Mouse (Mus musculus): ENCODE measurements around the gene Crb3.

The Crb3 gene

GRCm38 (mm10) chr17:57105181-57106034, 46.5 kb downstream of the Crb3 start, which contains the start of gene Tnfsf9:
Gene Tnfsf9, plus strand, starts transcription at chr17:57105325.
- no peak for DNase-seq (ENCODE audit: low read depth in 1 of 2, low spot score in 2 of 2)

GRCm38 (mm10) chr17:57106035-57106368, 47.1 kb downstream of the Crb3 start:
- no peak for DNase-seq (ENCODE audit: low read depth in 1 of 2, low spot score in 2 of 2)

GRCm38 (mm10) chr17:57107064-57107463, 48.2 kb downstream of the Crb3 start:
- no peak for DNase-seq (ENCODE audit: low read depth in 1 of 2, low spot score in 2 of 2)

GRCm38 (mm10) chr17:57108040-57108665, 49.2 kb downstream of the Crb3 start:
- no peak for DNase-seq (ENCODE audit: low read depth in 1 of 2, low spot score in 2 of 2)

- no peak for DNase-seq (ENCODE audit: low read depth in 1 of 2, low spot score in 2 of 2)
These were observed 49.8 kb downstream of the Crb3 start for GRCm38 (mm10) chr17:57108666-57109171.

GRCm38 (mm10) chr17:57110005-57110404, 51.1 kb downstream of the Crb3 start:
- DNase-seq (ENCODE audit: low read depth in 1 of 2, low spot score in 2 of 2), result no peak

GRCm38 (mm10) chr17:57112768-57113474, 54.0 kb downstream of the Crb3 start:
- DNase-seq (ENCODE audit: low read depth in 1 of 2, low spot score in 2 of 2), result peak; percentile 82 to 86

Data from monocyte, adult 2 months (primary cell).